Mouse (Mus musculus) sigmoid colon, adult 10 weeks (tissue): ENCODE measurements around the gene Emp2. TPM values are rescaled to one million over a fixed set of nuclear protein-coding genes. Genes with fewer than 3 reads are reported as not detected.

Experiments
- polyA plus RNA-seq: library from polyadenylated mRNA; stranded (reverse); fragments of 350-450 nt; fragmentation: Illumina TruSeq; extraction: RNeasy Lipid Tissue Mini Kit (QIAGEN cat#74804); gene quantifications from one replicate; pipeline ENCODE4 v1.2.3, GENCODE M21; 2014; ENCODE audit warnings: low read depth, low replicate concordance

Emp2 gene
- 30.3 TPM for polyA plus RNA-seq

DNA sequence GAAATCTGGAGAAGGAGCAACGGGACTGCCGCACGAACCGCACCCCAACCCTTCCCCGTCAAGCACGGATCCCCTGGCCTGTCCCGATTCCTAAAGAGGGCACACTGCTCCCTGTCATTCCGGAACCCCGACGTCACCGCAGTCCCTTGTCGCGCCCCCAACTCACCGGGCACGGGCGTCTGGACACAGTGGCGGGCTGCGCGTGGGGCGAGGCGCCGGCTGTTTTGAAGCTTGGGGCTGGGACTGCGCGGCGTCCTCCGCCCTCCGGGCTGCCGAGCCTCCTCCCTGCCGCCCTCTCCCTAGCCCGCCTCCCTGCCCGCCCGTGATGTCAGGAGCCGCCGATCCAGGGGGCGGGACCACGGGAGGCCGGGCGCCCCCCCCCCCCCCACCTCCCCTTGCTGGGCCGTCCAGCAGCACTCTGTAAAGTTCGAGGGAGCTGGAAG, at the start of gene Emp2:
Emp2 (minus strand) TSS at position 323 of the 443 bp plus-strand sequence.

Other genes starting within 250 kb of the Emp2 start
- not detected for gene Rpl39l, start 143.7 kb downstream of the Emp2 start, polyA plus RNA-seq
- 1.3 TPM for gene Atf7ip2, start 121.3 kb downstream of the Emp2 start, polyA plus RNA-seq
- gene Tekt5, start 81.5 kb upstream of the Emp2 start, polyA plus RNA-seq = not detected
- gene Nubp1, start 98.0 kb upstream of the Emp2 start, polyA plus RNA-seq = 3.5 TPM
- 0.25 TPM for gene Tvp23a, start 133.4 kb upstream of the Emp2 start, polyA plus RNA-seq
- gene Ciita, start 166.1 kb upstream of the Emp2 start, polyA plus RNA-seq = 2.0 TPM
- 3.3 TPM for gene Dexi, start 229.1 kb upstream of the Emp2 start, polyA plus RNA-seq
- gene Clec16a, start 231.4 kb upstream of the Emp2 start, polyA plus RNA-seq = 13.9 TPM